Mouse (Mus musculus): ENCODE measurements around the gene Zfp652.

GRCm38 (mm10) chr11:95749619-95750018 is 37.1 kb downstream of the Zfp652 start:
- TF ChIP-seq CTCF (IDR thresholded peaks at IDR 0.05; ENCODE audit: insufficient read depth, low read depth, low read length) (no peak), POLR2A (IDR thresholded peaks at IDR 0.05; ENCODE audit: insufficient read depth, low read depth, low read length) (no peak)
